Mouse (Mus musculus): ENCODE measurements at regions not wholly inside any gene's neighbourhood (a gene's known extent, or its start where the extent isn't known, plus 50 kb on each side); places are given as distances from the start of the nearest gene placed in this dataset.
A peak's percentile ranks its signal among the peaks of the same experiment; 100 is the strongest.

GRCm38 (mm10) chr13:110895349-110895748 lies 359.5 kb upstream of the Actbl2 start:
- DNase-seq (ENCODE audit: low spot score in 2 of 2), result no peak

- no peak for DNase-seq (ENCODE audit: low spot score in 2 of 2)
Observed at GRCm38 (mm10) chr13:110895900-110896299, 358.9 kb upstream of the Actbl2 start.

- DNase-seq (ENCODE audit: low spot score in 2 of 2), result no peak
Observed at GRCm38 (mm10) chr13:110897621-110898020, 357.2 kb upstream of the Actbl2 start.

DNA sequence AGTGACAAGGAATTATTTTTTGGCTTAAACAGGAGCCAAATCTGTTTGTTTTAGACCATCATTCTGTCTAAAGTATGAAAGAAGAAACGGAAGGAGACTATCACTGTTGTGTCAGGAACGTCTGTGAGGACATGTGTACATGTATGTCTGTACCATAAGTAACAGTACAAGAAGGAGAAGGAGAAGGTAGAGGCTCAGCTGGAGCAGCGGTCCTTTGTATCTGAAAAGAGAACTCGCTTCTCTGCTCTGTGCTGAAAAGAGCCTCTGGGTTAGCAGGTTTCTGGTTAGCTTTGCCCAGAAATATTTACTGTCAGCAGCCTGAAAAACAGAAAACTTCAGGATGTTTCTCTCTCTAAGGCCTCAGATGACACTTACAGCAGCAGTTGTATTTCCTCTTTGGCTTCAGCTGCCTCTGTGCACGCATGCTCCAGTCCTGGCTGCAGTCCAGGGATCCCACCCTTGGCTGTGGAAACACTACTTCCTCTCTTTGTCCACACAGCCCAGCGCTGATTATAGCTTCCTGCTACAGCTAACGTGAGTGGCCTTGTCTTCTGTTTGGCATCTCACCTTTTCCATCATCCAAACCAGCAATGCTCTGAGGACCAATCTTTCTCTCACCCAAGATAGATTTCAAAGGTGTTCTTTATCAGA lies 351.7 kb upstream of the Actbl2 start:
- peak; percentile 53 to 54 for DNase-seq (ENCODE audit: low spot score in 2 of 2)

GRCm38 (mm10) chr13:110907319-110907955 lies 347.4 kb upstream of the Actbl2 start:
- peak in 1 of 2 experiments; percentile 9 for DNase-seq (ENCODE audit: low spot score in 2 of 2)

DNA sequence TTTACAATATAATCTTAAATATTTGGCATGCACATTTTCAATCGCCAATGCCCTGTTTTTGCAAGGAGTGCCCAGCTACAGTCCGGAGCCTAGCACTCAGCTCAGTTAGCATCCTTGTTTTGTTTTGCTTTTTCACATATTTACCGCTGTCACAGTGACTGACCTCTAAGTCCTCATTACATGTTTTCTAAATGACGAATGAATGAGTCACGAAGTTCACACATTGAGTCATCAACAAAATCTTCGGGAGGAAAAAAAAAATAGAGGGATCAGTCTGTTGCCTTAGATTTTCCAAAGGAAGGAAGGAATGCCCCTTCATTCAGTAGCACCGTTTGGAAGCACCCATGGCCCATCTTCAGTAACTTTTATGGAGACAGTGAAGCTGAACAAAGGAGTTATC lies 342.9 kb upstream of the Actbl2 start:
- no peak for DNase-seq (ENCODE audit: low spot score in 2 of 2)

GRCm38 (mm10) chr13:110913177-110913576 lies 341.6 kb upstream of the Actbl2 start:
- no peak for DNase-seq (ENCODE audit: low spot score in 2 of 2)

- DNase-seq (ENCODE audit: low spot score in 2 of 2), result peak; percentile 13 to 15
Observed at GRCm38 (mm10) chr13:110913687-110914086, 341.1 kb upstream of the Actbl2 start.

- DNase-seq (ENCODE audit: low spot score in 2 of 2), result no peak
Observed at GRCm38 (mm10) chr13:110915161-110915560, 339.7 kb upstream of the Actbl2 start.

GRCm38 (mm10) chr13:110923936-110924335 lies 330.9 kb upstream of the Actbl2 start:
- DNase-seq (ENCODE audit: low spot score in 2 of 2), result no peak

GRCm38 (mm10) chr13:110924897-110925296 lies 329.9 kb upstream of the Actbl2 start:
- no peak for DNase-seq (ENCODE audit: low spot score in 2 of 2)

GRCm38 (mm10) chr13:110928143-110928542 lies 326.7 kb upstream of the Actbl2 start:
- DNase-seq (ENCODE audit: low spot score in 2 of 2), result no peak

- DNase-seq (ENCODE audit: low spot score in 2 of 2), result no peak
Observed at GRCm38 (mm10) chr13:110928894-110929293, 325.9 kb upstream of the Actbl2 start.

DNA sequence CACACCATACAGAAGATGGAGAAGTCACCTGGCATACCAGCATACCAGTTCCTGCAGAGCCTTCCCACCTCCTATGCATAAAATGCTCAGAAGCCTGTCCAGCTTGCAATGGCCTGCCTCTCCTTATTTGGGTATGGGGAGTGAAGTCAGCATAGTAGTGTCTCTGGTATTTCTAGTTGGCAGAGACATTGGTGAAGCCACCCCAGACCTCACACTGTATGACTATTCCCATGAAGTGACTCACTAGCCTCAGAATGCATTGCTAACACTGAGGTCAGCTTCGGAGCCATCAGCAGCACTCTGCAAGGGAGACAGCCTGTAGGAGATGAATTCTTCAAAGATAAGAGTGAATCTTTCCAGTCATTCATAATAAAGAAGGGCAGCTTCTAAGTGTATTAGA lies 325.2 kb upstream of the Actbl2 start:
- DNase-seq (ENCODE audit: low spot score in 2 of 2), result no peak

GRCm38 (mm10) chr13:110941587-110941986 lies 313.2 kb upstream of the Actbl2 start:
- DNase-seq (ENCODE audit: low spot score in 2 of 2), result no peak

DNA sequence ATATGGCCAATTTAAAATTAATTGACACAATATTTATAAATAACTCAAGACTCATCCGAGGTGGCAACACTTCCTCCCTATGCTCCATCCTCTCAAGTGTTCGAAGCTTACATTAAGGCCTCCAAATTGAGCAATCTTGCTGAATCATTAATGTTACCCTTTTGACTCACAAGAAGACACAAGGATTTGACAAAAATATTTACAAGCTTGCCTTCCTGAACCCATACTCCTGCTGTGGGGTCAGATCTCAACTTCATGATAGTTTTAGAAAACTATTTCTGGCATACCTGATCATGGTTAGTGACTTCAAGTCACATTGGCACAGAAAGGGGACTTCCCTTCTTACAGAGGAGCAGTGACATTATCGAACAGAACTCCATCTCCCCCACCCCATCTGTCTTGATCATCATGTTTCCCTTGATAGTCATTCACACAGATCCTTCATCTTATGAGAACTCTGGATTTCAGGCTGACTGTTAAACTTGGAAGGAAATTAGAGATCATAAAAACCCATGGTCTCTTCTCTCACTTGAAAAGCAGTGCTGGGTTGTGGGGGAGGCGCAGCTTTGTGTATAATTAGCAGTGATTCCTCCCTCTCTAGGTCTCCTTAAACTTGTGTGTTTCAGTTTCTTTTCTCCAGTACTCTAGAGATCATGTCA lies 311.7 kb upstream of the Actbl2 start:
- DNase-seq (ENCODE audit: low spot score in 2 of 2), result no peak

DNA sequence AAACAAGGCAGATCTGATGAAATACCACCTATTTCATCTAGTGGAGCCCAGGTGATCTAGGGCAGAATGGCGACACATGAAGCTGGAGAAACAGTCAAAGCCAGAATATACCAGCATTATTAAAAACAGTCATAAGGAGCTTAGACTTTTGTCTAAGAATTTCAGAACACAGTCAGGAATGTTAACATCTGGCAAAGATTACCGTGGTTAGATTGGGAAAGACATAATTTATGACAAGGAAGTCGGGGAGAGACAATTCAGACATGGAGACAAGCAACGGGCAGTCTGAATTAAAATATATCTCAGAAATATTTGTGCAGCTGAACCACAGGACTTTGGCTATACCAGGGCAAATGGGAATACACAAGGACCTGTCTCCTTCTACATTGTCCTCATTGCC lies 310.8 kb upstream of the Actbl2 start:
- no peak for DNase-seq (ENCODE audit: low spot score in 2 of 2)

- DNase-seq (ENCODE audit: low spot score in 2 of 2), result no peak
Observed at GRCm38 (mm10) chr13:110944683-110945082, 310.1 kb upstream of the Actbl2 start.

- no peak for DNase-seq (ENCODE audit: low spot score in 2 of 2)
Observed at GRCm38 (mm10) chr13:110960212-110960611, 294.6 kb upstream of the Actbl2 start.

GRCm38 (mm10) chr13:110967109-110967508 lies 287.7 kb upstream of the Actbl2 start:
- no peak for DNase-seq (ENCODE audit: low spot score in 2 of 2)

DNA sequence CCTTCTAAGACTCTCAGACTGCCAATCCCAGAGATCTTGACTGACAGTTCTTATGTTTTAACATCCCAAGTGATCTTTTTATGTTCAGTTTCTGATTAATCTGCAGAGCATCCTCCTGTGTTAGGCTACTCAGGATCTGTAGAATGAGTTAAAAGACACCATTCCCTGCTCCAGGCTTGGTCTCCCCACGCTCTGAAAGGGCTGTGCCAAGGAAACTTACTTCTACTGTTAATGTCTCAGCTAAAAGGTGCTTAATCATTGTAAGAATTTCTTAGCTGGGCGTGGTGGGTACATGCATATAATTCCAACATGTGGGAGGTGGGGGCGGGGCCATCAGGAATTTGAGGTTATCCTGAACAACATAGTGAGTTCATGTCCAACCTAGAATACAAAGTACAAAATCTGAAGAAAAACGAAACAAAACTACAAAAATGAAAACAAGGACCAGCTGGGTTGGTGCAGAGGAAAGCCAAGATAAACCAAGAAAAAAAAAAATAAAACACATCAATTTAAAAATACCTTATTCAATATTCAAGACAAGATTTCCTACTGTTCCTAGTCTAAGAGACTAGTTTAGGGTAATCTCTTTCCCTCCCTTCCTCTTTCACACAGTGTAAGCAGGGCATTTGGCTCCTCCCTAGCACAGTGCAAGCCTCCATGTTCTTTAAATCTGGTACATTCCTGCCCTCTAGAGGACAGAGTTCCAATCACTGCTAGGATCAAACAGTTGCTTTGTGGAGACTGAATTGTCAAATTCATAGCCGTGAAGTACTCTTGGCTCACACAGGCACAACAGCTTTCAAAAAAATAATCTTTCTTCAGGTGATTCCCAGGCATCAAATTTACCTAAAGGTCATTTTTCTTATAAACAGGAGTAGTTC lies 286.9 kb upstream of the Actbl2 start:
- peak; percentile 21 to 62 for DNase-seq (ENCODE audit: low spot score in 2 of 2)

- no peak for DNase-seq (ENCODE audit: low spot score in 2 of 2)
Observed at GRCm38 (mm10) chr13:110968507-110968905, 286.3 kb upstream of the Actbl2 start.
